Mouse (Mus musculus): Measurements from ENCODE around the gene Tbrg1. TPM values are rescaled to one million over a fixed set of nuclear protein-coding genes. Genes with fewer than 3 reads are reported as not detected.

Tbrg1 gene
- total and polyA plus RNA-seq, 3 experiments, result 127 to 159 TPM; not detected in 1

DNA sequence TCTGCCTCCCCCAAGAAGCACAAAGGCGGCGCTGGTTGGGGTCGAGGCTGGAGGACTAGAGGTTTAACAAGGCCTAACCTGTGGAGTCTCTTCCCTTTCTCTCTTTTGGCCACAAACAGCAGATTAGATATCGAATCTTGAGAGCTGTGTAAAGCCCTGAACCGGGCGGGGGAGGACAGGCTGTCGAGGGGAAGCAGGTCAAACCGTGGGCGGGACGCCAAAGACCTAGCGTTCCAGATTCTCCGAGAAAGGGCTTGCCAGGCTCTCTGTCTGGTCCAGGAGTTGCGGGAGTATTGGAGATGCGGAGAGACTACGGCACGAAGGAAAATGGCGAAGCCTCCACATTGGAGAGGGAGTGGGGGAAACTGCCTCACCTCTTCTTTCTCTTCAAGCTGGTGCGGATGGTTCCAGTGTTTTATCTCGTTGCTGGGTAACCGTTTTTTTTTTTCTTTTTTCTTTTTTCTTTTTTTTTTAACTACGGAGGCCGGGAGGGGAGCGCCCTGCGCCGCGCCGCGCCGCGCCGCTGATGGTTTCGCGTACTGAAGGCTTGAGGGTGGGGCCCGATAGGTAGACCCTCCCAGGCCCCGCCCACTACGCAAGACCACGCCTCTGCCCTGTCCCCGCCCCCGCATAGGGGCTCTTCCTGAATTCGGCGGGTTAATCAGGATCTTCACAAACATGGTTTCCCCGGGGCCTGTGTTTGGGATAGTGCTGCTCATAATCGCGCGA is 43.8 kb downstream of the Tbrg1 start, which contains the start of gene Spa17:
TSS of gene Spa17 (minus strand) at position 541 of the 729 bp plus-strand sequence.
- DNase-seq (ENCODE audit: low read depth, low spot score), result peak; percentile 96
- TF ChIP-seq RCOR1 (IDR thresholded peaks at IDR 0.05; ENCODE audit: low read depth, low read length), result peak; percentile 65
- TF ChIP-seq TCF12 (IDR thresholded peaks at IDR 0.05; ENCODE audit: low read depth, low read length), result 0 out of 2 replicates have a peak, but pooled peaks have one; percentile 22
- no peak for TF ChIP-seq RAD21 (IDR thresholded peaks at IDR 0.05; ENCODE audit: low read depth, low read length)
- peak; percentile 100 for TF ChIP-seq ZNF384 (IDR thresholded peaks at IDR 0.05; ENCODE audit: low read depth, low read length)
- no peak; the same call in 1 of the 2 replicates for TF ChIP-seq TBP (IDR thresholded peaks at IDR 0.05; ENCODE audit: low read depth, low read length)
- TF ChIP-seq ZKSCAN1 (IDR thresholded peaks at IDR 0.05; ENCODE audit: low read depth, low read length), result peak; percentile 53; the same call in 1 of the 2 replicates
- peak; percentile 74 for TF ChIP-seq ELF1 (IDR thresholded peaks at IDR 0.05; ENCODE audit: low read depth, low read length)
- TF ChIP-seq UBTF (IDR thresholded peaks at IDR 0.05; ENCODE audit: borderline replicate concordance, insufficient read depth, low read depth, low read length), result 0 out of 2 replicates have a peak, but pooled peaks have one; percentile 40
- TF ChIP-seq NELFE (IDR thresholded peaks at IDR 0.05; ENCODE audit: low read depth, low read length), result peak; percentile 53
- no peak for TF ChIP-seq JUND (IDR thresholded peaks at IDR 0.05; ENCODE audit: low read depth, low read length)
- 0 out of 2 replicates have a peak, but pooled peaks have one; percentile 17 for TF ChIP-seq ZC3H11A (IDR thresholded peaks at IDR 0.05; ENCODE audit: low read depth, low read length)
- 0 out of 2 replicates have a peak, but pooled peaks have one; percentile 5 for TF ChIP-seq MAFK (IDR thresholded peaks at IDR 0.05; ENCODE audit: borderline replicate concordance, low read depth, low read length)
- peak; percentile 62 for TF ChIP-seq GATA1 (IDR thresholded peaks at IDR 0.05; ENCODE audit: low read depth, low read length)
- TF ChIP-seq POLR2A (IDR thresholded peaks at IDR 0.05; ENCODE audit: control insufficient read depth in 1 of 2, insufficient read depth in 1 of 2, low read depth in 1 of 2, low read length in 2 of 2, poor library complexity in 1 of 2), result peak in 1 of 2 experiments; percentile 57; a peak in 2 of 4 replicates
- TF ChIP-seq BHLHE40 (IDR thresholded peaks at IDR 0.05; ENCODE audit: borderline replicate concordance, low read depth, low read length), result no peak
- 0 out of 2 replicates have a peak, but pooled peaks have one; percentile 14 for TF ChIP-seq ETS1 (IDR thresholded peaks at IDR 0.05; ENCODE audit: low read depth, low read length)
- peak; percentile 86 for TF ChIP-seq HCFC1 (IDR thresholded peaks at IDR 0.05; ENCODE audit: low read depth, low read length)
- TF ChIP-seq EP300 (IDR thresholded peaks at IDR 0.05; ENCODE audit: low read depth in 1 of 2, low read length in 2 of 2), result peak in 1 of 2 experiments; percentile 41
- 0 out of 2 replicates have a peak, but pooled peaks have one; percentile 32 for TF ChIP-seq MYC (IDR thresholded peaks at IDR 0.05; ENCODE audit: low read depth, low read length)
- no peak for TF ChIP-seq POLR2AphosphoS5 (IDR thresholded peaks at IDR 0.05; ENCODE audit: borderline replicate concordance, low read depth, low read length)
- TF ChIP-seq SIN3A (IDR thresholded peaks at IDR 0.05; ENCODE audit: low read length), result peak; percentile 94
- 0 out of 2 replicates have a peak, but pooled peaks have one; percentile 21 for TF ChIP-seq MAZ (IDR thresholded peaks at IDR 0.05; ENCODE audit: low read depth, low read length)
- TF ChIP-seq MYB (IDR thresholded peaks at IDR 0.05; ENCODE audit: low read depth, low read length), result 0 out of 2 replicates have a peak, but pooled peaks have one; percentile 19
- TF ChIP-seq MXI1 (IDR thresholded peaks at IDR 0.05; ENCODE audit: low read depth, low read length), result peak; percentile 81
- no peaks in the 10 kb centered on the region for H3K9me3 ChIP-seq (replicated peaks; ENCODE audit: insufficient read depth, low read length)
- H3K36me3 ChIP-seq (ENCODE audit: control insufficient read depth in 1 of 2, insufficient read depth in 2 of 2, low read length in 2 of 2), result peaks cover 0 to 28% of the 10 kb centered on the region in 2 experiments; a peak in 2 of 4 replicates
- H3K4me1 ChIP-seq (ENCODE audit: control insufficient read depth in 1 of 2, insufficient read depth in 2 of 2, low read length in 2 of 2), result peaks cover 17 to 20% of the 10 kb centered on the region in 2 experiments
- no peaks in the 10 kb centered on the region for H3K27me3 ChIP-seq (ENCODE audit: control insufficient read depth in 1 of 2, insufficient read depth in 2 of 2, low read length in 2 of 2)
- peak within 1 kb of the TSS; percentile 74 for H3K27ac ChIP-seq (ENCODE audit: control insufficient read depth, low read depth, low read length)
- H3K4me3 ChIP-seq (ENCODE audit: control insufficient read depth in 1 of 2, insufficient read depth in 1 of 2, low read depth in 2 of 2, low read length in 2 of 2), result peak within 1 kb of the TSS; percentile 70 to 90
- H3K9ac ChIP-seq (ENCODE audit: control insufficient read depth, low read depth, low read length, poor library complexity, severe bottlenecking), result peak within 1 kb of the TSS; percentile 78
- H3K79me2 ChIP-seq (ENCODE audit: control insufficient read depth, insufficient read depth, low read length, poor library complexity), result no peaks in the 10 kb centered on the region; the same call in 1 of the 2 replicates
